Mouse (Mus musculus) cortical plate, adult 2 months (tissue): ENCODE results near the gene Stoml2.

Experiments
- CTCF ChIP-seq: fragments of 200-500 bp; IDR thresholded peaks from 2 replicates; pipeline ENCODE4 v1.5.1; 2011; ENCODE audit warnings: mild to moderate bottlenecking, control low read depth, low read length; ENCODE audit not compliant: insufficient read depth; ENCODE audit errors: extremely low read depth
- POLR2A ChIP-seq: fragments of 200-500 bp; IDR thresholded peaks from 2 replicates; pipeline ENCODE4 v1.6.1; 2011; ENCODE audit warnings: mild to moderate bottlenecking, low read length, control low read depth; ENCODE audit not compliant: insufficient read depth; ENCODE audit errors: extremely low read depth

- TF ChIP-seq CTCF (no peak), POLR2A (no peak)
These were observed 43.2 kb downstream of the Stoml2 start for GRCm38 (mm10) chr4:42988296-42988695.
